Mouse (Mus musculus) stomach, adult 2 months (tissue): ENCODE measurements around the gene Slamf8. TPM values are rescaled to one million over a fixed set of nuclear protein-coding genes. Genes with fewer than 3 reads are reported as not detected.

Experiments
- polyA plus RNA-seq: library from polyadenylated mRNA; depleted of rRNA; stranded (reverse); fragments of >200 nt; gene quantifications from 2 replicates; pipeline ENCODE4 v1.2.3, GENCODE M21; 2012; rRNA removed

Gene Slamf8
- 0.42 and 0.81 TPM in 2 replicates for polyA plus RNA-seq

DNA sequence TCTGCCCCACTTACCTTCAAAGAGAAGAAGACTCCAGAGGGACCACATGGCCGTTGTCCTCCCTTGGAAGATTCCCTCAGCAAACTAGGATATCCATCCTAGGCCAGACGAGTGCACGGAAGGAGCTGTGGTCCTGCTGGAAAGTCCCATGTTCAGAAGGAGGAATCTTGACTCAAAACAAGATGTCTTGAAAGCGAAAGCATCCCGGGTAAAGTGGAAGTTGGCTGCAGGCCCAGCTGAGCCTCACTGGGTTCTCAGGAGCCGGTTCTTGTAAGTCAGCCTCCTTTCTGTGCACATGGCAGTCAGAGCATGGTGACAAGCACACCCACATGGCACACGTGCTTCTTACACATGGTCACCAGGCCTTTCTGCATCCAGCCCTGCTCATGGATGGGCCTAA, at the start of gene Slamf8:
TSS of gene Slamf8 (minus strand) at position 184 of the 400 bp plus-strand sequence.

GRCm38 (mm10) chr1:172632451-172633326, 42.3 kb upstream of the Slamf8 start, which contains the start of gene Dusp23:
Dusp23 (minus strand) TSS chr1:172632962.

DNA sequence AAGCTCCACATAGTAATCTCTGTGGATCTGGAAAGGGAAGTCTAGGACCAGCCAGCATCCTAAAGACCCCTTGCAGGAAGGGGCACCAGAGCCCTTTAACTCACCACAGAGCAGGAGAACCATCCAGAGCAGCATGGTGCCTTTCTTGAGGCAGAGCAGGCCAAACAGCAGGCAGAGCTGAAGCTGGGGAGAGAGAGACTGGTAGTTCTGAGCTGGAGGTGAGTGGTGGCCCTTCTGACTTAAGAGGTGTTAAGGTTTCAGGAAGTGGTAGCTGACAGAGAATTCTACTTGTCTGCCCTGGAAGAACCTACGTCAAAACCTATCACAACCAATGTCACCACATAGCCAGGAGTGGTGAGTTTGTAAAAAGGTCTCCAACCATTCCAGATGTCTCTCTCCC, 12.0 kb upstream of the Slamf8 start, which contains the start of gene Fcrl6:
TSS of gene Fcrl6 (minus strand) at position 226 of the 400 bp plus-strand sequence.

GRCm38 (mm10) chr1:172555638-172556037, 34.7 kb downstream of the Slamf8 start, which contains the start of gene Vsig8:
Vsig8 (plus strand) TSS chr1:172555938.

Other genes with a start within 250 kb of the Slamf8 start
- gene Kcnj10, start 249.4 kb downstream of the Slamf8 start, polyA plus RNA-seq, result 0.18 and 0.25 TPM in 2 replicates
- 2.8 and 3.3 TPM in 2 replicates for gene Pigm, start 214.0 kb downstream of the Slamf8 start, polyA plus RNA-seq
- gene Slamf9, start 115.2 kb downstream of the Slamf8 start, polyA plus RNA-seq, result 4.5 and 5.6 TPM in 2 replicates
- 144 and 156 TPM in 2 replicates for gene Igsf9, start 108.8 kb downstream of the Slamf8 start, polyA plus RNA-seq
- gene Tagln2, start 90.5 kb downstream of the Slamf8 start, polyA plus RNA-seq, result 605 and 729 TPM in 2 replicates
- 3.8 and 4.0 TPM in 2 replicates for gene Cfap45, start 69.8 kb downstream of the Slamf8 start, polyA plus RNA-seq
- gene Vsig8, start 34.6 kb downstream of the Slamf8 start, polyA plus RNA-seq, result 31.8 and 65.5 TPM in 2 replicates
- not detected in 2 replicates for gene Fcrl6, start 12.0 kb upstream of the Slamf8 start, polyA plus RNA-seq
- gene Dusp23, start 42.4 kb upstream of the Slamf8 start, polyA plus RNA-seq, result 15.7 and 21.8 TPM in 2 replicates
- gene Crp, start 107.5 kb upstream of the Slamf8 start, polyA plus RNA-seq, result 0.04 TPM in 2 replicates